Mouse (Mus musculus) erythroblast, embryonic 14.5 days (primary cell): ENCODE data around the gene Maml3. TPM values are rescaled to one million over a fixed set of nuclear protein-coding genes. Genes with fewer than 3 reads are reported as not detected.
A peak's percentile ranks its signal among the peaks of the same experiment; 100 is the strongest.

Experiments used
- H3K27me3 ChIP-seq: 2 replicates; pipeline ENCODE4 v1.6.1; 2012; ENCODE audit warnings: inconsistent platforms; ENCODE audit not compliant: control insufficient read depth
- H3K36me3 ChIP-seq: 2 replicates; pipeline ENCODE4 v1.6.1; 2012; ENCODE audit warnings: mild to moderate bottlenecking, inconsistent platforms; ENCODE audit not compliant: control insufficient read depth
- H3K4me1 ChIP-seq: 2 replicates; pipeline ENCODE4 v1.6.1; 2012; ENCODE audit warnings: inconsistent platforms; ENCODE audit not compliant: control insufficient read depth
- H3K4me3 ChIP-seq: replicated peaks from 2 replicates; pipeline ENCODE3; 2012; ENCODE audit warnings: moderate library complexity, mild to moderate bottlenecking, inconsistent platforms
- H3K9me3 ChIP-seq: 2 replicates; pipeline ENCODE4 v1.6.1; 2012; ENCODE audit warnings: low read length, inconsistent platforms, mixed read lengths; ENCODE audit not compliant: control insufficient read depth
- GATA1 ChIP-seq: IDR thresholded peaks from 2 replicates; pipeline ENCODE4 v1.6.1; 2012; ENCODE audit warnings: low read length, inconsistent platforms, mixed read lengths
- TAL1 ChIP-seq: IDR thresholded peaks from 3 replicates; pipeline ENCODE4 v1.6.1; 2012; ENCODE audit warnings: low read length, inconsistent platforms, mixed read lengths
- polyA plus RNA-seq: library from polyadenylated mRNA; stranded (reverse); fragments of >175 nt; gene quantifications from 2 replicates; pipeline ENCODE4 v1.2.3, GENCODE M21; 2012

Gene Maml3
- polyA plus RNA-seq, 1 experiment, result 0.04 TPM

GRCm38 (mm10) chr3:52051801-52052200 lies 53.1 kb downstream of the Maml3 start:
- 0 out of 2 replicates have a peak, but pooled peaks cover 5% of the 10 kb centered on the region for H3K9me3 ChIP-seq
- H3K27me3 ChIP-seq, result no peaks in the 10 kb centered on the region
- no peaks in the 10 kb centered on the region; the same call in 1 of the 2 replicates for H3K36me3 ChIP-seq
- peaks cover 7% of the 10 kb centered on the region for H3K4me1 ChIP-seq
- no peak overlapping the region for H3K4me3 ChIP-seq
- TF ChIP-seq TAL1 (no peak), GATA1 (no peak)

- TF ChIP-seq TAL1 (no peak), GATA1 (no peak)
- H3K9me3 ChIP-seq, result 0 out of 2 replicates have a peak, but pooled peaks cover 5% of the 10 kb centered on the region
- no peak overlapping the region for H3K4me3 ChIP-seq
- H3K27me3 ChIP-seq, result no peaks in the 10 kb centered on the region
- H3K36me3 ChIP-seq, result no peaks in the 10 kb centered on the region; the same call in 1 of the 2 replicates
- peaks cover 23% of the 10 kb centered on the region for H3K4me1 ChIP-seq
These were observed 56.8 kb downstream of the Maml3 start for GRCm38 (mm10) chr3:52048082-52048481.

- Histone ChIP-seq H3K9me3 (0 out of 2 replicates have a peak, but pooled peaks cover 5% of the 10 kb centered on the region), H3K4me3 (no peak overlapping the region), H3K36me3 (no peaks in the 10 kb centered on the region; the same call in 1 of the 2 replicates), H3K27me3 (no peaks in the 10 kb centered on the region), H3K4me1 (peaks cover 23% of the 10 kb centered on the region)
- no peak for TF ChIP-seq TAL1
- no peak for TF ChIP-seq GATA1
These were observed 57.3 kb downstream of the Maml3 start for GRCm38 (mm10) chr3:52047537-52047936.

GRCm38 (mm10) chr3:52046895-52047372 lies 57.9 kb downstream of the Maml3 start:
- H3K4me1 ChIP-seq, result peaks cover 23% of the 10 kb centered on the region
- H3K9me3 ChIP-seq, result 0 out of 2 replicates have a peak, but pooled peaks cover 5% of the 10 kb centered on the region
- TF ChIP-seq GATA1 (no peak), TAL1 (no peak)
- H3K4me3 ChIP-seq, result peak overlapping the region; percentile 55
- H3K27me3 ChIP-seq, result no peaks in the 10 kb centered on the region
- no peaks in the 10 kb centered on the region; the same call in 1 of the 2 replicates for H3K36me3 ChIP-seq

- H3K4me1 ChIP-seq, result peaks cover 23% of the 10 kb centered on the region
- 0 out of 2 replicates have a peak, but pooled peaks cover 2% of the 10 kb centered on the region for H3K9me3 ChIP-seq
- H3K27me3 ChIP-seq, result no peaks in the 10 kb centered on the region
- no peak for TF ChIP-seq TAL1
- TF ChIP-seq GATA1, result no peak
- H3K4me3 ChIP-seq, result peak overlapping the region; percentile 55
- no peaks in the 10 kb centered on the region; the same call in 1 of the 2 replicates for H3K36me3 ChIP-seq
These were observed 58.7 kb downstream of the Maml3 start for GRCm38 (mm10) chr3:52046027-52046700.

GRCm38 (mm10) chr3:52045221-52045641 lies 59.6 kb downstream of the Maml3 start:
- Histone ChIP-seq H3K9me3 (0 out of 2 replicates have a peak, but pooled peaks cover under 1% of the 10 kb centered on the region), H3K27me3 (no peaks in the 10 kb centered on the region), H3K36me3 (no peaks in the 10 kb centered on the region), H3K4me3 (no peak overlapping the region), H3K4me1 (peaks cover 23% of the 10 kb centered on the region)
- TF ChIP-seq TAL1 (no peak), GATA1 (no peak)

- no peaks in the 10 kb centered on the region for H3K27me3 ChIP-seq
- TF ChIP-seq TAL1 (no peak), GATA1 (no peak)
- no peaks in the 10 kb centered on the region for H3K9me3 ChIP-seq
- H3K4me1 ChIP-seq, result peaks cover 23% of the 10 kb centered on the region
- H3K4me3 ChIP-seq, result no peak overlapping the region
- H3K36me3 ChIP-seq, result no peaks in the 10 kb centered on the region
These were observed 60.2 kb downstream of the Maml3 start for GRCm38 (mm10) chr3:52044651-52045050.

GRCm38 (mm10) chr3:52043847-52044246 lies 61.0 kb downstream of the Maml3 start:
- Histone ChIP-seq H3K4me1 (peaks cover 23% of the 10 kb centered on the region), H3K9me3 (no peaks in the 10 kb centered on the region)

GRCm38 (mm10) chr3:52042680-52043079 lies 62.2 kb downstream of the Maml3 start:
- no peak for TF ChIP-seq TAL1
- no peak for TF ChIP-seq GATA1
- H3K36me3 ChIP-seq, result no peaks in the 10 kb centered on the region
- H3K27me3 ChIP-seq, result no peaks in the 10 kb centered on the region
- no peak overlapping the region for H3K4me3 ChIP-seq
- no peaks in the 10 kb centered on the region for H3K9me3 ChIP-seq
- H3K4me1 ChIP-seq, result peaks cover 23% of the 10 kb centered on the region

More at GRCm38 (mm10) chr3:52043847-52044246, 61.0 kb downstream of the Maml3 start:
- no peaks in the 10 kb centered on the region for H3K36me3 ChIP-seq
- TF ChIP-seq TAL1, result no peak
- no peak for TF ChIP-seq GATA1
- H3K27me3 ChIP-seq, result no peaks in the 10 kb centered on the region
- H3K4me3 ChIP-seq, result no peak overlapping the region
